Mouse (Mus musculus) stomach, embryonic 15.5 days (tissue): Measurements from ENCODE around the gene Krt17. TPM values are rescaled to one million over a fixed set of nuclear protein-coding genes. Genes with fewer than 3 reads are reported as not detected.
A peak's percentile ranks its signal among the peaks of the same experiment; 100 is the strongest.

ENCODE experiments used
- ATAC-seq: fragments of 200-750 bp; cut with Nextera tagmentation; 2 replicates; pipeline ENCODE4 v1.8.0; 2017; ENCODE audit warnings: low read depth, moderate number of reproducible peaks, moderate TSS enrichment; ENCODE audit not compliant: insufficient read depth, low FRiP score
- H3K27ac ChIP-seq: fragments of 300-500 bp; sonication (generic); 2 replicates; pipeline ENCODE4 v1.5.1; 2015; ENCODE audit warnings: mild to moderate bottlenecking, inconsistent platforms
- H3K27me3 ChIP-seq: fragments of 300-500 bp; sonication (generic); replicated peaks from 2 replicates; pipeline ENCODE4 v1.6.1; 2015; ENCODE audit warnings: inconsistent platforms
- H3K36me3 ChIP-seq: fragments of 300-500 bp; sonication (generic); 2 replicates; pipeline ENCODE4 v1.6.1; 2015; ENCODE audit warnings: inconsistent platforms
- H3K4me1 ChIP-seq: fragments of 300-500 bp; sonication (generic); 2 replicates; pipeline ENCODE4 v1.6.1; 2015; ENCODE audit warnings: inconsistent platforms
- H3K4me2 ChIP-seq: fragments of 300-500 bp; sonication (generic); 2 replicates; pipeline ENCODE4 v1.6.1; 2015; ENCODE audit warnings: mild to moderate bottlenecking, inconsistent platforms
- H3K4me3 ChIP-seq: fragments of 300-500 bp; sonication (generic); replicated peaks from 2 replicates; pipeline ENCODE4 v1.5.1; 2015; ENCODE audit warnings: inconsistent platforms
- H3K9ac ChIP-seq: fragments of 300-500 bp; sonication (generic); 2 replicates; pipeline ENCODE4 v1.6.1; 2015; ENCODE audit warnings: inconsistent platforms
- H3K9me3 ChIP-seq: fragments of 300-500 bp; sonication (generic); 2 replicates; pipeline ENCODE4 v1.6.1; 2016; ENCODE audit warnings: inconsistent platforms
- WGBS: fragments of 180-500 bp; shearing (Covaris S2); methylation state at CpG from one replicate; pipeline ENCODE4 v1.1.7; 2015; 5-methylcytosine and 5-hydroxymethylcytosine counted together
- polyA plus RNA-seq: library from polyadenylated mRNA; unstranded; fragments of >200 nt; fragmentation: Nextera tagmentation; extraction: Ambion mirVana; gene quantifications from 2 replicates; pipeline ENCODE4 v1.2.1, GENCODE M21; 2015

The Krt17 gene
- polyA plus RNA-seq, 1 experiment from 2014 or later: 28.8 TPM

DNA sequence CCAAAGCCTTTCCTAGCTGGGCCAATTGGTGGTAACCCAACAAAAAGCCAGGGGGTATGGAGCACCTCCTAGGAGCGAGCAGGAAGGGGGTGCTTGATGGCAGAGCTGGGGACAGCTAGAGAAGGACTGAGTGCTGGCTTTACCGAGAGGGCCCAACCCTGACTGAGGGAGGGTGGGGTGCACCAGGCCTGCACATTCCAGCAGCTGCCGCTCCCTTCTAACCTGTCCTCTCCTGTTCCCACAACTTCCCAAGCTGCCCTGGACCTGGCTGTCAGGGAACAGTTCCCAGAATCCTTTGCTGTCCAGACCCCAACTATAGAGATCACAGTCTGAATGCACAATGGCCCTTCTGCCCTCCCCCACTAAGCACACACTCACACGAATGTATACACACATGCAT, 24.2 kb upstream of the Krt17 start:
- H3K27me3 ChIP-seq: no peaks in the 10 kb centered on the region
- no peaks in the 10 kb centered on the region for H3K9me3 ChIP-seq
- no peak for ATAC-seq
- no peak overlapping the region for H3K9ac ChIP-seq
- H3K27ac ChIP-seq: peak overlapping the region; percentile 93
- WGBS: 77% methylated on average over 4 of the region's 4 CpGs
- H3K4me2 ChIP-seq: no peak overlapping the region
- no peak overlapping the region for H3K4me3 ChIP-seq
- peaks cover 23% of the 10 kb centered on the region for H3K4me1 ChIP-seq
- no peaks in the 10 kb centered on the region for H3K36me3 ChIP-seq

DNA sequence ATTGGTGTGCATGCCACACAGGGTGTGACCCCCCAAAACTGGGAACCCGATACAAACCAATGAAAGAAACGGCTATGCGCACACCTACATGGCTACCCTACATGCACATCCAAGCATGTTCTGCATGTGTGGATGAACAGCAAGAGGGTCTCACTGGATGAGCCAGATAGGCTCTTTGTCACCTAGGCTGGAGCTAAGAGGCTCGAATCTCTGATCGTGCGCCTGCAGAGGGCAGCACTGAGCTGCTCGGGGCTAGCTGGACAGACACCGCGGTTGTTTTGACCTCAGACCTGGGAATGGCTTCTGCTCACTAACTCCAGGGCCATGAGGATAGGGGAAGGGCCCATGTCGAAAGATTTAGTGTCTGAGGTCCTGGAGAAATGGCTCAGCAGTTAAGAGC, 21.7 kb upstream of the Krt17 start:
- H3K9me3 ChIP-seq: no peaks in the 10 kb centered on the region
- no peaks in the 10 kb centered on the region for H3K27me3 ChIP-seq
- WGBS: 25% methylated on average over 10 of the region's 10 CpGs
- H3K9ac ChIP-seq: no peak overlapping the region
- H3K4me2 ChIP-seq: no peak overlapping the region
- H3K36me3 ChIP-seq: no peaks in the 10 kb centered on the region
- no peak for ATAC-seq
- no peak overlapping the region for H3K4me3 ChIP-seq
- H3K4me1 ChIP-seq: peaks cover 9% of the 10 kb centered on the region; the same call in 1 of the 2 replicates
- H3K27ac ChIP-seq: no peak overlapping the region

DNA sequence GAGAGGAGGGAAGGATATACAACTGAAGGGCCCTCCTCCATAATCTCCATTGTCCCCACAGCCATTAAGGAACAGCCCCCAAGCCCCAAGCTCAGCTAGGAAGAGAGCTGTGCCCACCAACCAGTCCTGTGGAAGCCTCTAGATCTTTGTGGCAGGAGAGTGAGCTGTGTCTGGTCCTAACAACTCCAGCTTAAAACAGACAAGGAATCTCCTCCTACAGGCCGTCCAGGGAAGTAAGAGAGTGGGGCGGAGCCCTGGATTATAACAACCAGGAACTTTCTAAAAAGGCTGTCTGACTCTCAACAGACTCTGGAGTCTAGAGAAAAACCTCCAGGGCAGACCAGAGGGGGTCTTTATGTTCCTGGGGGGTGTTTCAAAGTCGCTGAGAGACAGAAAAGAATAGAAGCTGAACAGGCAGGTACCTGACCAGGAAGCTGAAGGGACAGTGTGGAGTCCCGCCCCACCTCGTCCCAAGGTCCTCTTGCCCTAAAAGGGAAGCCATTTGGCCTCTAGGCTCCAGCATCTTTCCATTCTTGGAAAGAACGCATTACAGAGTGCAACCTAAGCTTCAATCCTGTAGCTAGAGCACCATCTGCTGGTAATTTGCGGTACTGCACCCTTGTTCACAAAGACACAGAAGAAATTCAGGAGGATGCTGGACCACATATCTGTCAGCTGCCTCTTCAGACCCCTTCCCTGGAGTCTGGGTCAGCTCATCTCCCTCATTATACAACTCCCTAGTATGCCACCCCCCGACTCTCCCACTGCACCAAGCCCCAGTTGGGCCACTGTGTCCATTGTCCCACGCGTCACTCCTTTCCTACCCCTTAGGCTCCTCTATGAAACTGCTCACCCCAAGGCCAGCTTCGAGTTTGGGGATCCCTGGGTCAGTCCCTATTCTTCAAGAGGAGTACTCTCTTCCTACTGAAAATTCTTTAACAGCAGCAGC, 21.0 kb upstream of the Krt17 start:
- Histone ChIP-seq H3K4me3 (no peak overlapping the region), H3K9ac (no peak overlapping the region), H3K4me2 (no peak overlapping the region), H3K27ac (no peak overlapping the region), H3K27me3 (no peaks in the 10 kb centered on the region), H3K9me3 (no peaks in the 10 kb centered on the region), H3K36me3 (no peaks in the 10 kb centered on the region), H3K4me1 (peaks cover 5% of the 10 kb centered on the region; the same call in 1 of the 2 replicates)
- ATAC-seq: no peak
- 21% methylated on average over 11 of the region's 11 CpGs for WGBS

DNA sequence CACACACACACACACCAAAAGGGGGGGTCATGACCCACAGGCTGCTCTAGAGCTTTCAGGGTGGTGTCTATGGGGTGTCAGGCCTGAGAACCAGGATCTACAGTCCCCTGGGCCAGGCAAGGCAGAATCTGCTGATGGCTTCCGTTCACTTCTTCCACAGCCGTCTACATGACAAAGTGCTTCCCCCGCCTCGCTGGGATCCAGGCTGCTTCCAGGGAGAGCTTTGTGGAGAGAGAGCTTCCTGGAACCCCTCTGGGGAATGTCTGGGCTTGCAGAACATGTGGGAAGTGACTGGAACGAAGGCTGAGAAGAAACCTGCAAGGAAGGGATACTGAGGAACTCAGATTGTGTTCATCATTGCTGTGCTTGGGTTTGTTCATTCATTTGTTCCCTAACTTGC, 17.9 kb upstream of the Krt17 start:
- Histone ChIP-seq H3K36me3 (no peaks in the 10 kb centered on the region), H3K9me3 (no peaks in the 10 kb centered on the region), H3K9ac (no peak overlapping the region), H3K27me3 (no peaks in the 10 kb centered on the region), H3K4me2 (no peak overlapping the region), H3K4me3 (no peak overlapping the region), H3K27ac (no peak overlapping the region), H3K4me1 (no peaks in the 10 kb centered on the region; the same call in 1 of the 2 replicates)
- 28% methylated on average over 5 of the region's 5 CpGs for WGBS
- no peak for ATAC-seq

DNA sequence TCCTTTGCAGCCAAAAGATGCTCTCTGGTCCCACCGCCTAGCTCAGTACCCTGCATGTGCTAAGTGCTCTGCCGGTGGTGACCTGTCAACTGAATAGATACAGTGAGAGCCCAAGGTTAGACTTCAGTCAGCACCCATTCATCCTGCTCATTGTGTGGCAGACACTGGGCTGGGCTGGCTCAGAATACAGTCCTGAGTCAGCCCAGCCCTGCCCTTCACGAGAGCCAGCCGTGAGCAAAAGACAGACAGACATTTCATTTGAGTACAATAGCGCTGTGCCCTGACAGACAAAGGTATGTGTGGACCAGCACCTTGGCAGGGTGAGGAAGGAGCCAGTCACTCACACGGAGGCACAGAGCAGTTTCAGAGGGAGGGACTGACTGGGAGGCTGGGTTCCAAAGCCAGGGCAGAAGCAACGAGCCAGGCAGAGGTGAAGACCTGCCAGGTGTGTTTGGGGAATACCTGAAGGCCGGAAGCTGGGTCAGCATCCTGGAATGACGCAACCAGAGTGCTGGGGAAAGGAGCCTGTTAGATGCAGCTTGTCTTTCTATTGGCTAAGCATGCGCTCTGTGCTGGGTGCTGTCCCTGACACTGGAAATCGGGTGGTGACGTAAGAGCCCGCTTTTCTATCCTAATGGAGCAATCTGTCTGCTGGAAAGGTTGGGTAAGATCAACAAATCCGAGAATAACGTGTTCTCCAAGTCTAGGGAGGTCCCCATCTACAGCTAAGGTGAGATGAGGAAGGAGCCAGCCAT, 17.1 kb upstream of the Krt17 start:
- H3K36me3 ChIP-seq: no peaks in the 10 kb centered on the region
- H3K9ac ChIP-seq: no peak overlapping the region
- no peak overlapping the region for H3K4me2 ChIP-seq
- H3K9me3 ChIP-seq: no peaks in the 10 kb centered on the region
- H3K27me3 ChIP-seq: no peaks in the 10 kb centered on the region
- H3K4me3 ChIP-seq: no peak overlapping the region
- ATAC-seq: no peak
- WGBS: 53% methylated on average over 15 of the region's 15 CpGs
- H3K27ac ChIP-seq: no peak overlapping the region
- H3K4me1 ChIP-seq: no peaks in the 10 kb centered on the region; the same call in 1 of the 2 replicates

DNA sequence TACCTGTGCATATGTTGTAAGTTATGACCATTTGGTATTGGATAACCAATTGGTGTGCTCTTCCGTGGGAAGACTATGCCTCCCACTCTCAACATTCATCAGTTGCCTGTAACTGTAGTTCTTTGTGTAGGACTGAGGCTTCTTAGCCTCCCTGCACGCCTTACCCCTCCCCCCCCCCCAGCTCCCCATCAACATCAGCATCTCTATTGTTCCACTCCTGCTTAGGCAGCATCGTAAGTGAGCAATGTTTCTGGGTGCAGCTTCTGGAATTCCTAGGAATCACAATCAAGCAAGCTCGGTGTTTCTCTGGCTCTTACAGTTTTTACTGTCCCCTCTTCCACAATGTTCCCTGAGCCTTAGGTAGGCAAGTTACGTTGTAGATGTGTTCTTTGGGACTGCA, 14.6 kb upstream of the Krt17 start:
- no peaks in the 10 kb centered on the region for H3K36me3 ChIP-seq
- no peak overlapping the region for H3K9ac ChIP-seq
- no peaks in the 10 kb centered on the region for H3K9me3 ChIP-seq
- no peak overlapping the region for H3K4me2 ChIP-seq
- no peaks in the 10 kb centered on the region; the same call in 1 of the 2 replicates for H3K4me1 ChIP-seq
- no peak overlapping the region for H3K27ac ChIP-seq
- no peak for ATAC-seq
- H3K27me3 ChIP-seq: no peaks in the 10 kb centered on the region
- WGBS: 63% methylated on average over 5 of the region's 5 CpGs
- no peak overlapping the region for H3K4me3 ChIP-seq

DNA sequence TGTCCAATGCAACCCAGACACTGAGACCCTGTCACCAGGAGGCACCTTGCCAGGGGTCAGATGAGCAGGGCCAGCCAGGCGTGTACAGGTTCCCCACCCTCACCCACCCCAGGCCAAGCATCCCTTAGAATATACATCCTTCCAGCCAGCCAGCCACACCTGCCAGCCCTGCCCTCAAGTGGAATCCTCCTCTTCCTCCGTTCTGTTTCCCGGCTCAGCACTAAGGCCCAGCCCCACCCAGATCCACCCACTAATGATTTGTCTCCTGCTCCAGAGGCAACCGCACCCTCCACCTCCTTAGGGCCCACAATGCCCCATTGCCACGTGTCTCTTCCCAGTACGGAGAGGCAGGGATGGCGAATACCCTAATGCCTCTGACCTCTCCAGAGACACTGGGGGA, 13.9 kb upstream of the Krt17 start:
- Histone ChIP-seq H3K27ac (no peak overlapping the region), H3K4me2 (no peak overlapping the region), H3K4me1 (no peaks in the 10 kb centered on the region; the same call in 1 of the 2 replicates), H3K27me3 (no peaks in the 10 kb centered on the region), H3K4me3 (no peak overlapping the region), H3K9me3 (no peaks in the 10 kb centered on the region), H3K9ac (no peak overlapping the region), H3K36me3 (no peaks in the 10 kb centered on the region)
- no peak for ATAC-seq
- WGBS: 56% methylated on average over 7 of the region's 7 CpGs

DNA sequence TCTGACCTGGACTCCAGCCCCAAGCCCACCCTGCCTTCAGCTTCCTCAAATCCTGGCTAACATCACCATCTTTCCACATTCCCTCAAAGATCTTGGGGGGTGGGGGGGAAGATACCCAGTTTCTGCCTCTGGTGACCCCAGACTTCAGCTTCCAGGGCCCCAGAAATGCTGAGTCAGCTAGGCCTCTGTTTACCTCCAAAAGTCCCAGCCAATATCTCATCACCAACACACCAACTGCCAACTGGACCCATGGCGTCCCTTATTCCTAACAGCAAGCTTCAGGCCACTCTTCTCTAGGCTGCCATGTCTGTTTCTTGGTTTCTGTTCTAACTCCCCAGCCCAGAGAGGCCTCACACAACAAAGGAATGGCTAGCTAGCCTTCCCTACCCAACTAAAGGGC, 11.0 kb upstream of the Krt17 start:
- no peak for ATAC-seq
- no peak overlapping the region for H3K9ac ChIP-seq
- H3K4me1 ChIP-seq: no peaks in the 10 kb centered on the region
- H3K27ac ChIP-seq: no peak overlapping the region
- whole genome bisulfite sequencing: 81% methylated on average over 1 of the region's 1 CpGs
- H3K4me3 ChIP-seq: no peak overlapping the region
- H3K36me3 ChIP-seq: no peaks in the 10 kb centered on the region
- H3K9me3 ChIP-seq: no peaks in the 10 kb centered on the region
- H3K27me3 ChIP-seq: no peaks in the 10 kb centered on the region
- H3K4me2 ChIP-seq: no peak overlapping the region

DNA sequence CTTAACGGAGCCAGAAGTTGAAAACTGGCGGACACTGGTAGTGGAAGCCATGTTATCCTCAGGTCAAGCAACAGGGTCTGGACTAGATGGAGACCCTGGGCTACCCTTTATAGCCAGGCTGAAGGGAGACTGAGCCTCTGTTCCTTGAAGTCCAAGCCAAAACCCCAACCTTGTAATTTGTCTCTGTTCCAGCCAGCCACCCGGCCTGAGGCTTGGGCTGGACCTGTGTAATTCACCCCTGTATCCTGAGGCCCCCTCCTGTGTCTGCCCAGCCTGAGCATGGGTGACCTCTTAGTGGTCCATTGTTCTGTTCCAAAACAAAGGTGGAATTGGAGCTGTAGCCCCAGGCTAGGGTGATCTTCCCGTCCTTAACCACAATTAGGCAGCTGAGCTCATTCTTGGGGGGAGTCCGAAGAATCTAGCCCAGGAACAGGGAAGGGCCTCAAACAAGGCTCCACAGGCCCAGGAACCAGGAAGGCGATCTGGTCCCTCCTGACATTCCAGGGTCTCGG, 9.0 kb upstream of the Krt17 start, which contains the start of gene Krt42:
Krt42 (minus strand) TSS at position 51 of the 512 bp plus-strand sequence.
- H3K9me3 ChIP-seq: no peaks in the 10 kb centered on the region
- H3K27me3 ChIP-seq: no peaks in the 10 kb centered on the region
- H3K4me3 ChIP-seq: no peak within 1 kb of the TSS
- no peak within 1 kb of the TSS for H3K9ac ChIP-seq
- H3K36me3 ChIP-seq: no peaks in the 10 kb centered on the region
- H3K4me2 ChIP-seq: no peak within 1 kb of the TSS
- H3K27ac ChIP-seq: no peak within 1 kb of the TSS
- ATAC-seq: no peak
- WGBS: 83% methylated on average over 7 of the region's 7 CpGs
- H3K4me1 ChIP-seq: no peaks in the 10 kb centered on the region

DNA sequence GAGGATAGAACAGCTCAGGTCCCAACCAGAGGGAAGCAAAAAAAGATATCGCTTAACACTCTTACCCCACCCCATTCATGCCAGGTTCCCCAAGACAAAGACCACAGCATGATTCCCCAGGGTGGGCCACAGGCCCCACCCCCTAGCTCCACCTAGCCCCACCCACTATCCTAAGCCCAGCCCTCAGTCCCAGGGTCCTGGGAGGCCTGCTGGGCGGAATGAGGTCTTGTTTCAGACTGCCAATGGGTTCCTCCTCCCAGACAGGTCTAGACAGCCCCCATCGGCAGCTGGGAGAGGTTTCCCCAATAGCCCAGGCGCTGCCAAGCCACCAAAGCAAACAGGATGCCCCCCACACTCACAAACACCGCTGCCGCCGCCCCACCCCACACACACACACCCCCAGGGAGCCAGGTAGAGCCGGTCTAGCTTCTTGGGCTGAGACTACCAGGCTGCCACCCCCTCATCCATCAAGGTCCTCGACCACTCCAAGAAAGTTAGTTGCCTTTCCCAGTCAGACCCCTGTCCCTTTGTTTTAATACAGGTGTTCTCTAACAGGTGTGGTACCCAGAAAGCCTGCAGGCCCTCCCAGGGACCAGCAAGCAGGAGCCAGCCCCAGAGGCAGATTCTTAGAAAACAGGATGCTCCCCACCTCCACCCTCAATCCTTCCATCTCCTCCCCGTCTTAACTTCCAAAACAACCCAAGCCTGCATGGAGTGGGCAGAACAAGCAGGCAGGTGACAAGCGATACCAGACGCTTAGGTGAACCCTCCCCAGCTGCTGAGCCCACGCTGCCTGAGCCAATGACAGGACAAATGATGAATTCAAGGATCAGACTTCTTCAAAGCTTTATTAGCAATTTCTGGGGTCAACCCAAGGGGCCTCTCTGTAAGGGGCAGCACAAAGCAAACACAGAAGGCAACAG, 1.5 kb upstream of the Krt17 start:
- Histone ChIP-seq H3K27ac (peak overlapping the region; percentile 54), H3K9me3 (no peaks in the 10 kb centered on the region), H3K4me3 (no peak overlapping the region), H3K27me3 (no peaks in the 10 kb centered on the region), H3K36me3 (no peaks in the 10 kb centered on the region), H3K9ac (no peak overlapping the region), H3K4me2 (no peak overlapping the region), H3K4me1 (0 out of 2 replicates have a peak, but pooled peaks cover 8% of the 10 kb centered on the region)
- ATAC-seq: peak; percentile 58; the same call in 1 of the 2 replicates
- WGBS: 25% methylated on average over 13 of the region's 13 CpGs

DNA sequence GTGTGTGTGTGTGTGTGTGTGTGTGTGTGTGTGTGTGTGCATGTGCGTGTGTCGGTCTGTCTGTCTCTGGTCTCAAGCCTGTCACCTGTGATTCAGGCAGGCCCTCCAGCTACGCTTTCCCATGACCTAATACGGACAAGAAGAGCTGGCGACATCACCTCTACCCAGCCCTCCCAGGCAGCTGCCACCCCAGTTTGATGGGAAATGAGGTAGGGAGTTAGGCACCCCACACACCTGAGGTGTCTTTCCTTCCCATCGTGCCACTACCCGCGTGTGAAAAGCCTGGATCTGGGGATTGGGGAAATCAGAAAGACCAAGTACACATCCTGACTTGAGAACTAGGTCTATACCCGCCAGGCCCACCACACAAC, 391 bp upstream of the Krt17 start:
- 0 out of 2 replicates have a peak overlapping the region, but pooled peaks have one; percentile 54 for H3K27ac ChIP-seq
- H3K36me3 ChIP-seq: no peaks in the 10 kb centered on the region
- no peak for ATAC-seq
- no peaks in the 10 kb centered on the region for H3K27me3 ChIP-seq
- no peaks in the 10 kb centered on the region for H3K9me3 ChIP-seq
- no peak overlapping the region for H3K4me2 ChIP-seq
- no peak overlapping the region for H3K9ac ChIP-seq
- no peak overlapping the region for H3K4me3 ChIP-seq
- WGBS: 77% methylated on average over 9 of the region's 9 CpGs
- 0 out of 2 replicates have a peak, but pooled peaks cover 8% of the 10 kb centered on the region for H3K4me1 ChIP-seq
